Mouse (Mus musculus) heart, postnatal 0 days (tissue): ENCODE measurements around the gene Gm29797. TPM values are rescaled to one million over a fixed set of nuclear protein-coding genes. Genes with fewer than 3 reads are reported as not detected.

Source experiments
- ATAC-seq: fragments of 200-750 bp; cut with Nextera tagmentation; 2 replicates; pipeline ENCODE4 v1.8.0; 2017; ENCODE audit warnings: low read depth, moderate number of reproducible peaks, moderate library complexity; ENCODE audit not compliant: insufficient read depth
- DNase-seq: peaks from one replicate; pipeline ENCODE4 v3.0.0-alpha.2; 2016; ENCODE audit warnings: low spot score
- H3K27ac ChIP-seq: fragments of 300-500 bp; sonication (generic); 2 replicates; pipeline ENCODE4 v1.5.1; 2014; ENCODE audit warnings: low read depth, mild to moderate bottlenecking
- H3K27me3 ChIP-seq: fragments of 300-500 bp; sonication (generic); 2 replicates; pipeline ENCODE4 v1.6.1; 2014; ENCODE audit warnings: low read length, mixed read lengths; ENCODE audit not compliant: control insufficient read depth, insufficient read depth
- H3K36me3 ChIP-seq: fragments of 300-500 bp; sonication (generic); replicated peaks from 2 replicates; pipeline ENCODE4 v1.6.1; 2014; ENCODE audit warnings: low read length, mixed read lengths; ENCODE audit not compliant: control insufficient read depth, insufficient read depth
- H3K4me1 ChIP-seq: fragments of 300-500 bp; sonication (generic); 2 replicates; pipeline ENCODE4 v1.6.1; 2014; ENCODE audit warnings: antibody characterized with exemption; ENCODE audit not compliant: control insufficient read depth, insufficient read depth
- H3K4me2 ChIP-seq: fragments of 300-500 bp; sonication (generic); 2 replicates; pipeline ENCODE4 v1.6.1; 2014; ENCODE audit warnings: low read depth, mild to moderate bottlenecking, low read length, moderate library complexity
- H3K4me3 ChIP-seq: fragments of 300-500 bp; sonication (generic); 2 replicates; pipeline ENCODE4 v1.5.1; 2014; ENCODE audit warnings: low read depth, low read length
- H3K9ac ChIP-seq: fragments of 300-500 bp; sonication (generic); replicated peaks from 2 replicates; pipeline ENCODE4 v1.6.1; 2014; ENCODE audit warnings: low read depth, low read length, mixed read lengths
- H3K9me3 ChIP-seq: fragments of 300-500 bp; sonication (generic); replicated peaks from 2 replicates; pipeline ENCODE4 v1.6.1; 2016; ENCODE audit warnings: low read length; ENCODE audit not compliant: control insufficient read depth
- CTCF ChIP-seq: IDR thresholded peaks from 2 replicates; pipeline ENCODE4 v1.5.1; 2016; ENCODE audit warnings: antibody characterized with exemption, control low read depth, low read depth
- EP300 ChIP-seq: IDR thresholded peaks from 2 replicates; pipeline ENCODE4 v1.6.1; 2016; ENCODE audit warnings: antibody characterized with exemption, low read depth
- WGBS: fragments of 180-500 bp; shearing (Covaris S2); extraction: QIAGEN DNeasy Blood & Tissue Kit; methylation state at CpG from one replicate; pipeline ENCODE4 v1.1.7; 2014; 5-methylcytosine and 5-hydroxymethylcytosine counted together
- polyA plus RNA-seq: library from polyadenylated mRNA; unstranded; fragments of >200 nt; fragmentation: Nextera tagmentation; extraction: Ambion mirVana; gene quantifications from 2 replicates; pipeline ENCODE4 v1.2.1, GENCODE M21; 2015
- total RNA-seq: library from RNA; depleted of rRNA; stranded (reverse); fragments of >200 nt; gene quantifications from 2 replicates; pipeline ENCODE4 v1.2.3, GENCODE M21; 2014; ENCODE audit warnings: low replicate concordance

Gm29797 gene
- total and polyA plus RNA-seq, 2 experiments from 2014 or later, result not detected

- H3K36me3 ChIP-seq, result peaks cover 88% of the 10 kb centered on the region
- WGBS, result 87% methylated on average over 2 of the region's 2 CpGs
- H3K4me2 ChIP-seq, result no peak overlapping the region
- no peak overlapping the region for H3K4me3 ChIP-seq
- H3K9me3 ChIP-seq, result no peaks in the 10 kb centered on the region
- peak; percentile 65 for TF ChIP-seq CTCF
- no peak for TF ChIP-seq EP300
- no peaks in the 10 kb centered on the region for H3K4me1 ChIP-seq
- H3K27ac ChIP-seq, result no peak overlapping the region
- no peak for DNase-seq
- H3K27me3 ChIP-seq, result no peaks in the 10 kb centered on the region
- no peak overlapping the region for H3K9ac ChIP-seq
- ATAC-seq, result no peak
Measured at GRCm38 (mm10) chr2:181644361-181644760, 12.5 kb upstream of the Gm29797 start.

DNA sequence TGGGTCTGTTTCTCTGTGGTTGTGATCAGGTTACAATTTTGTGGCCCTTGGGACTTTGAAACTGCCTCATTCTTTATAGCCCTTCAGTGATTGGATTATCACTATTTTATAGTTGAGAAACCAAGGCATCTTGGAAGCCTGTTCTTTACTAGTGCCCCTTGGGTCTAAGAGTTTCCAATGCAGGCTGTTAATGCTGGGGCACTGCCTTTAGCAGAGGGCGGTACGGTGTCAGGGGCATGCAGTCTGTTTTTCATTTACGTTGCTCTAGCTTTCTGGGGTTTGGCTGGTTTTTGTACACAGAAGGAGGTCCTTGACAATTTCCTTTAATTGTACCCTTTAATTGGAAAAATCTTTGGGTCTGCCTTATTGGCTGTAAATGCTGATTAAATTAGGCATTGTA, 11.2 kb upstream of the Gm29797 start:
- Histone ChIP-seq H3K36me3 (peaks cover 88% of the 10 kb centered on the region), H3K4me3 (no peak overlapping the region), H3K9me3 (no peaks in the 10 kb centered on the region), H3K27me3 (no peaks in the 10 kb centered on the region), H3K27ac (no peak overlapping the region), H3K4me2 (no peak overlapping the region), H3K9ac (no peak overlapping the region), H3K4me1 (no peaks in the 10 kb centered on the region)
- WGBS, result 90% methylated on average over 3 of the region's 3 CpGs
- no peak for DNase-seq
- ATAC-seq, result no peak
- TF ChIP-seq CTCF, result no peak
- TF ChIP-seq EP300, result no peak

DNA sequence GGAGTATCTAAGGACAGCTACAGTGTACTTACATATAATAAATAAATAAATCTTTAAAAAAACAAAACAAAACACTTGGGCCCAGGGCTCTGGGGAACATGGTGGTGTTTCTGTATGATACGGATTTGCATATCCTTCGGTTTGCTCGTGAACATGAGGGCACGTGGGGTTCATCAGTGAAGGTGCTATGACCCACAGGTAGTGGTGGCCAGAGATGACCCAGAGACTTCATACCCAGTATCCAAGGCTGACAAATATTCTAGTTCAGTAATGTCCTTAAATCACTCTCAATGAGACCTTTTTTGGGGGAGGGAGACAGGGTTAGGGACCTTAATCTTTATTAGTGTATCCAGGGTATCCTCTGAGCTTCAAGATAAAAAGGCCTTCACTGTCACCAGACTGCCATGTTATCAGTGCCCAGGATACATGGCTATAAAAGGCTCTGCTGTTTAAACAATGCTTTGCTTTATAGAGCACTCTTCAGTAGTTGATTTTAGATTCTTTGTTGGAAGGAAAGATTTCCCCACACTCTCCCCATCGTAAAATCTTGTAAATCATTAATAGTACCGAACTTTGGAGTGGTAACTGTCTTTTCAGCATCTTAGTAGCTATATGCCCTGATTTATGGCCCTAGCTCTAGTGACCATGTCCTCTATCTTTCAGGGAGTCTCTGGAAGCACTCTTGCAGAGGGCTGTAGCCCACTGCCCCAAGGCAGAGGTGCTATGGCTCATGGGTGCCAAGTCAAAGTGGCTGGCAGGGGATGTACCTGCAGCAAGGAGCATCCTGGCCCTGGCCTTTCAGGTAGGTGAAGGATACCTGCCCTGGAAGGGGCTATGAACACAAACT, 10.0 kb upstream of the Gm29797 start:
- Histone ChIP-seq H3K9ac (no peak overlapping the region), H3K27me3 (no peaks in the 10 kb centered on the region), H3K27ac (no peak overlapping the region), H3K4me2 (no peak overlapping the region), H3K9me3 (no peaks in the 10 kb centered on the region), H3K36me3 (peaks cover 90% of the 10 kb centered on the region), H3K4me3 (no peak overlapping the region), H3K4me1 (no peaks in the 10 kb centered on the region)
- 90% methylated on average over 6 of the region's 6 CpGs for WGBS
- DNase-seq (no peak), ATAC-seq (no peak)
- no peak for TF ChIP-seq CTCF
- no peak for TF ChIP-seq EP300

DNA sequence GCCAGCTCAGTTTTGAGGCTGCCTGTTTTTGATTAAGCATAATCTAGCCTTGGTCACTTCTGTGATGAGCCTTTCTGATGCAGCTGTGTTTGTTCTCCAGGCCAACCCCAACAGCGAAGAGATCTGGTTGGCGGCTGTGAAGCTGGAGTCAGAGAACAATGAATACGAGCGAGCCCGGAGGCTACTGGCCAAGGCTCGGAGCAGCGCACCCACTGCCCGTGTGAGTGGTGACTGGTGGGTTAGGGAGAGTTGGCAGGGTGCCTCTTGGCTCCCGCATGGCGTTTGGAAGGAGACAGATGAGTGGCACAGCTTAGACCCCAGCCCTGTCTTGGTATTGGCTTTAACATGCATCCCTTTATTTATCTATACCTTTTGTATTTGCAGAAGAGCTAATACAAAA, 7.9 kb upstream of the Gm29797 start:
- Histone ChIP-seq H3K4me1 (no peaks in the 10 kb centered on the region), H3K27ac (no peak overlapping the region), H3K27me3 (no peaks in the 10 kb centered on the region), H3K9me3 (no peaks in the 10 kb centered on the region), H3K4me2 (no peak overlapping the region), H3K4me3 (no peak overlapping the region), H3K9ac (no peak overlapping the region), H3K36me3 (peaks cover 86% of the 10 kb centered on the region)
- DNase-seq, result no peak
- ATAC-seq, result no peak
- TF ChIP-seq EP300 (no peak), CTCF (no peak)
- 89% methylated on average over 10 of the region's 10 CpGs for WGBS

GRCm38 (mm10) chr2:181653065-181653464, 3.8 kb upstream of the Gm29797 start:
- TF ChIP-seq CTCF (no peak), EP300 (no peak)
- Histone ChIP-seq H3K9ac (no peak overlapping the region), H3K4me3 (no peak overlapping the region), H3K27ac (no peak overlapping the region), H3K9me3 (no peaks in the 10 kb centered on the region), H3K27me3 (no peaks in the 10 kb centered on the region), H3K36me3 (peaks cover 75% of the 10 kb centered on the region), H3K4me2 (no peak overlapping the region), H3K4me1 (no peaks in the 10 kb centered on the region)
- ATAC-seq, result no peak
- no peak for DNase-seq

- 86% methylated on average over 1 of the region's 1 CpGs for WGBS
- Histone ChIP-seq H3K4me1 (no peaks in the 10 kb centered on the region), H3K4me3 (no peak overlapping the region), H3K4me2 (no peak overlapping the region), H3K9me3 (no peaks in the 10 kb centered on the region), H3K9ac (no peak overlapping the region), H3K36me3 (peaks cover 70% of the 10 kb centered on the region), H3K27ac (no peak overlapping the region), H3K27me3 (no peaks in the 10 kb centered on the region)
- DNase-seq (no peak), ATAC-seq (no peak)
- TF ChIP-seq EP300 (no peak), CTCF (no peak)
Measured at GRCm38 (mm10) chr2:181653523-181653922, 3.3 kb upstream of the Gm29797 start.
